Mouse (Mus musculus): Measurements from ENCODE around the gene Cpeb3. TPM values are rescaled to one million over a fixed set of nuclear protein-coding genes. Genes with fewer than 3 reads are reported as not detected.
A peak's percentile ranks its signal among the peaks of the same experiment; 100 is the strongest.

The Cpeb3 gene
- polyA plus RNA-seq, 1 experiment from 2014 or later, result 0.79 TPM

GRCm38 (mm10) chr19:37198165-37198880 lies 10.1 kb downstream of the Cpeb3 start:
- Histone ChIP-seq H3K4me3 (replicated peaks; ENCODE audit: low read length) (no peak overlapping the region), H3K27ac (ENCODE audit: low read length) (no peak overlapping the region), H3K4me2 (ENCODE audit: low read depth, low read length) (no peak overlapping the region), H3K9me3 (replicated peaks; ENCODE audit: control insufficient read depth, low read length) (no peaks in the 10 kb centered on the region), H3K36me3 (ENCODE audit: control insufficient read depth, insufficient read depth, low read length) (no peaks in the 10 kb centered on the region), H3K27me3 (ENCODE audit: control insufficient read depth, insufficient read depth, low read length) (no peaks in the 10 kb centered on the region), H3K4me1 (ENCODE audit: control insufficient read depth, insufficient read depth, low read length) (no peaks in the 10 kb centered on the region), H3K9ac (ENCODE audit: low read length) (no peak overlapping the region)
- ATAC-seq (ENCODE audit: insufficient read depth, low FRiP score), result no peak
- WGBS, result 85% methylated on average over 1 of the region's 1 CpGs

GRCm38 (mm10) chr19:37192475-37193058 lies 15.8 kb downstream of the Cpeb3 start:
- 74% methylated on average over 5 of the region's 5 CpGs for WGBS
- H3K9ac ChIP-seq (ENCODE audit: low read length), result no peak overlapping the region
- H3K4me1 ChIP-seq (ENCODE audit: control insufficient read depth, insufficient read depth, low read length), result no peaks in the 10 kb centered on the region
- no peaks in the 10 kb centered on the region for H3K9me3 ChIP-seq (replicated peaks; ENCODE audit: control insufficient read depth, low read length)
- H3K36me3 ChIP-seq (ENCODE audit: control insufficient read depth, insufficient read depth, low read length), result no peaks in the 10 kb centered on the region
- no peak overlapping the region for H3K4me2 ChIP-seq (ENCODE audit: low read depth, low read length)
- H3K4me3 ChIP-seq (replicated peaks; ENCODE audit: low read length), result no peak overlapping the region
- ATAC-seq (ENCODE audit: insufficient read depth, low FRiP score), result no peak
- H3K27ac ChIP-seq (ENCODE audit: low read length), result no peak overlapping the region
- H3K27me3 ChIP-seq (ENCODE audit: control insufficient read depth, insufficient read depth, low read length), result no peaks in the 10 kb centered on the region

GRCm38 (mm10) chr19:37188366-37188948 lies 19.9 kb downstream of the Cpeb3 start:
- ATAC-seq (ENCODE audit: insufficient read depth, low FRiP score), result no peak
- H3K4me1 ChIP-seq (ENCODE audit: control insufficient read depth, insufficient read depth, low read length), result no peaks in the 10 kb centered on the region
- no peak overlapping the region for H3K9ac ChIP-seq (ENCODE audit: low read length)
- no peak overlapping the region for H3K27ac ChIP-seq (ENCODE audit: low read length)
- no peaks in the 10 kb centered on the region for H3K27me3 ChIP-seq (ENCODE audit: control insufficient read depth, insufficient read depth, low read length)
- H3K9me3 ChIP-seq (replicated peaks; ENCODE audit: control insufficient read depth, low read length), result no peaks in the 10 kb centered on the region
- H3K36me3 ChIP-seq (ENCODE audit: control insufficient read depth, insufficient read depth, low read length), result no peaks in the 10 kb centered on the region
- no peak overlapping the region for H3K4me3 ChIP-seq (replicated peaks; ENCODE audit: low read length)
- H3K4me2 ChIP-seq (ENCODE audit: low read depth, low read length), result no peak overlapping the region
- 64% methylated on average over 4 of the region's 4 CpGs for WGBS

- Histone ChIP-seq H3K27me3 (ENCODE audit: control insufficient read depth, insufficient read depth, low read length) (peaks cover 9% of the 10 kb centered on the region; the same call in 1 of the 2 replicates), H3K9ac (ENCODE audit: low read length) (no peak overlapping the region), H3K27ac (ENCODE audit: low read length) (no peak overlapping the region), H3K9me3 (replicated peaks; ENCODE audit: control insufficient read depth, low read length) (no peaks in the 10 kb centered on the region), H3K4me1 (ENCODE audit: control insufficient read depth, insufficient read depth, low read length) (peaks cover 13% of the 10 kb centered on the region), H3K4me3 (replicated peaks; ENCODE audit: low read length) (peak overlapping the region; percentile 39), H3K4me2 (ENCODE audit: low read depth, low read length) (peak overlapping the region; percentile 54), H3K36me3 (ENCODE audit: control insufficient read depth, insufficient read depth, low read length) (no peaks in the 10 kb centered on the region)
- 13% methylated on average over 17 of the region's 17 CpGs for WGBS
- ATAC-seq (ENCODE audit: insufficient read depth, low FRiP score), result peak; percentile 75; the same call in 1 of the 2 replicates
These were observed 30.3 kb downstream of the Cpeb3 start for GRCm38 (mm10) chr19:37177819-37178708.

GRCm38 (mm10) chr19:37176879-37177462 lies 31.4 kb downstream of the Cpeb3 start:
- H3K9ac ChIP-seq (ENCODE audit: low read length), result no peak overlapping the region
- H3K36me3 ChIP-seq (ENCODE audit: control insufficient read depth, insufficient read depth, low read length), result no peaks in the 10 kb centered on the region
- H3K9me3 ChIP-seq (replicated peaks; ENCODE audit: control insufficient read depth, low read length), result no peaks in the 10 kb centered on the region
- H3K4me3 ChIP-seq (replicated peaks; ENCODE audit: low read length), result no peak overlapping the region
- 50% methylated on average over 4 of the region's 4 CpGs for WGBS
- no peak overlapping the region for H3K27ac ChIP-seq (ENCODE audit: low read length)
- peaks cover 13% of the 10 kb centered on the region for H3K4me1 ChIP-seq (ENCODE audit: control insufficient read depth, insufficient read depth, low read length)
- H3K27me3 ChIP-seq (ENCODE audit: control insufficient read depth, insufficient read depth, low read length), result peaks cover 9% of the 10 kb centered on the region; the same call in 1 of the 2 replicates
- no peak overlapping the region for H3K4me2 ChIP-seq (ENCODE audit: low read depth, low read length)
- ATAC-seq (ENCODE audit: insufficient read depth, low FRiP score), result no peak

GRCm38 (mm10) chr19:37175919-37176318 lies 32.5 kb downstream of the Cpeb3 start:
- Histone ChIP-seq H3K9ac (ENCODE audit: low read length) (peak overlapping the region; percentile 33; the same call in 1 of the 2 replicates), H3K4me3 (replicated peaks; ENCODE audit: low read length) (peak overlapping the region; percentile 76), H3K27ac (ENCODE audit: low read length) (no peak overlapping the region), H3K4me2 (ENCODE audit: low read depth, low read length) (peak overlapping the region; percentile 100), H3K36me3 (ENCODE audit: control insufficient read depth, insufficient read depth, low read length) (no peaks in the 10 kb centered on the region), H3K4me1 (ENCODE audit: control insufficient read depth, insufficient read depth, low read length) (peaks cover 13% of the 10 kb centered on the region), H3K9me3 (replicated peaks; ENCODE audit: control insufficient read depth, low read length) (no peaks in the 10 kb centered on the region), H3K27me3 (ENCODE audit: control insufficient read depth, insufficient read depth, low read length) (peaks cover 9% of the 10 kb centered on the region; the same call in 1 of the 2 replicates)
- no peak for ATAC-seq (ENCODE audit: insufficient read depth, low FRiP score)
- 13% methylated on average over 6 of the region's 6 CpGs for WGBS

GRCm38 (mm10) chr19:37175436-37175805 lies 33.0 kb downstream of the Cpeb3 start:
- peak overlapping the region; percentile 75 for H3K9ac ChIP-seq (ENCODE audit: low read length)
- ATAC-seq (ENCODE audit: insufficient read depth, low FRiP score), result no peak
- peak overlapping the region; percentile 76 for H3K4me3 ChIP-seq (replicated peaks; ENCODE audit: low read length)
- no peaks in the 10 kb centered on the region for H3K36me3 ChIP-seq (ENCODE audit: control insufficient read depth, insufficient read depth, low read length)
- H3K9me3 ChIP-seq (replicated peaks; ENCODE audit: control insufficient read depth, low read length), result no peaks in the 10 kb centered on the region
- H3K4me1 ChIP-seq (ENCODE audit: control insufficient read depth, insufficient read depth, low read length), result peaks cover 13% of the 10 kb centered on the region
- peaks cover 9% of the 10 kb centered on the region; the same call in 1 of the 2 replicates for H3K27me3 ChIP-seq (ENCODE audit: control insufficient read depth, insufficient read depth, low read length)
- WGBS, result 2% methylated on average over 12 of the region's 12 CpGs
- peak overlapping the region; percentile 100 for H3K4me2 ChIP-seq (ENCODE audit: low read depth, low read length)
- H3K27ac ChIP-seq (ENCODE audit: low read length), result peak overlapping the region; percentile 40

GRCm38 (mm10) chr19:37174716-37175435 lies 33.5 kb downstream of the Cpeb3 start:
- no peaks in the 10 kb centered on the region for H3K36me3 ChIP-seq (ENCODE audit: control insufficient read depth, insufficient read depth, low read length)
- peak overlapping the region; percentile 76 for H3K4me3 ChIP-seq (replicated peaks; ENCODE audit: low read length)
- peaks cover 9% of the 10 kb centered on the region; the same call in 1 of the 2 replicates for H3K27me3 ChIP-seq (ENCODE audit: control insufficient read depth, insufficient read depth, low read length)
- peak overlapping the region; percentile 75 for H3K9ac ChIP-seq (ENCODE audit: low read length)
- peaks cover 13% of the 10 kb centered on the region for H3K4me1 ChIP-seq (ENCODE audit: control insufficient read depth, insufficient read depth, low read length)
- H3K9me3 ChIP-seq (replicated peaks; ENCODE audit: control insufficient read depth, low read length), result no peaks in the 10 kb centered on the region
- under 1% methylated on average over 36 of the region's 36 CpGs for WGBS
- ATAC-seq (ENCODE audit: insufficient read depth, low FRiP score), result peak; percentile 79
- H3K4me2 ChIP-seq (ENCODE audit: low read depth, low read length), result peak overlapping the region; percentile 100
- H3K27ac ChIP-seq (ENCODE audit: low read length), result peak overlapping the region; percentile 40
